Mouse (Mus musculus): ENCODE results near the gene Bbof1. TPM values are rescaled to one million over a fixed set of nuclear protein-coding genes. Genes with fewer than 3 reads are reported as not detected.

The Bbof1 gene
- total and polyA plus RNA-seq, 3 experiments = 0.31 to 2.0 (median 1.7) TPM

DNA sequence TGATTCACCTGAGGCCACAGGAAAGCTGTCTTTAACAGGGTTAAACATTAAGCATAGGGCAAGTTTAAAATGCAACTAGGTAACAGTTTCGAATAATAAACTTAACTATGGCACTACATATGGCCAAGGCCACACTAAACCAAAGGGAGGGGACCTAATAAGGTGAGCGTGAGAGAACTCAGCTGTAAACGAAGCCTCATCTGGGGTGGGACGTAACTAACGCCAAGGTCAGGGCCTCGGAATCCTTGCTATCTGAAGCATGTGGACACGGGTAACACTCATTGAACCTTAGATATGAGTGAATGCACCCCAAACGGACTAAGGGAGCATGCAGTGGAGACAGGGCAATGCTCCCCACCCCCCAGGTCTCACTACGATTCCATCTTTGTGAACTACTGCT is 5.9 kb upstream of the Bbof1 start:
- H3K36me3 ChIP-seq (ENCODE audit: control insufficient read depth, insufficient read depth, low read length) = peaks cover 2% of the 10 kb centered on the region; the same call in 1 of the 2 replicates
- 71% methylated on average over 9 of the region's 9 CpGs for WGBS
- no peaks in the 10 kb centered on the region for H3K27me3 ChIP-seq (ENCODE audit: control insufficient read depth, insufficient read depth, low read length)
- no peak overlapping the region for H3K4me3 ChIP-seq
- H3K4me1 ChIP-seq (ENCODE audit: control insufficient read depth, insufficient read depth, low read length) = no peaks in the 10 kb centered on the region
- no peak overlapping the region for H3K9ac ChIP-seq (ENCODE audit: low read depth, low read length)
- TF ChIP-seq CTCF (IDR thresholded peaks at IDR 0.05) = no peak
- no peak for TF ChIP-seq EP300 (IDR thresholded peaks at IDR 0.05; ENCODE audit: insufficient read depth, low read depth, low read length)
- no peak for TF ChIP-seq POLR2A (IDR thresholded peaks at IDR 0.05; ENCODE audit: insufficient read depth, low read depth, low read length)
- DNase-seq = no peak
- no peak overlapping the region for H3K27ac ChIP-seq
- intact Hi-C loops (cut with DNase I) = no loop called here
- no peaks in the 10 kb centered on the region for H3K79me2 ChIP-seq (replicated peaks; ENCODE audit: control insufficient read depth, insufficient read depth, low read length)

DNA sequence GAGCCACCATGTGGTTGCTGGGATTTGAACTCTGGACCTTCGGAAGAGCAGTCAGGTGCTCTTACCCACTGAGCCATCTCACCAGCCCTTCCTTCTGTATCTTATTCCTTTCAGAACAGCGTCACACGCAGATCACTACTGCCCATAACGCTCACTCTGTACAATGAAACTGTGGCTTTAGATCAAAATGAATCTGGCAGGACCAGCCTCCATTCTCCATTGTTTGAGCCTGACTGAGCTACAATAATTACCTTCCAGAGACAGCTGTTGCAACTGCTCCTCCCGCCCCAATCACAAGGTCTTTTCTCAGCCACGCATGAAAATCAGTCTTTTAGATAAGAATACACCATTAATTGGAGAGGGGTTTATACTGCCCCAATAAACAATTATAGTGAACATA is 4.3 kb upstream of the Bbof1 start:
- DNase-seq = no peak
- H3K27me3 ChIP-seq (ENCODE audit: control insufficient read depth, insufficient read depth, low read length) = no peaks in the 10 kb centered on the region
- no peaks in the 10 kb centered on the region for H3K79me2 ChIP-seq (replicated peaks; ENCODE audit: control insufficient read depth, insufficient read depth, low read length)
- H3K27ac ChIP-seq = no peak overlapping the region
- H3K36me3 ChIP-seq (ENCODE audit: control insufficient read depth, insufficient read depth, low read length) = peaks cover 2% of the 10 kb centered on the region; the same call in 1 of the 2 replicates
- no peaks in the 10 kb centered on the region; the same call in 1 of the 2 replicates for H3K4me1 ChIP-seq (ENCODE audit: control insufficient read depth, insufficient read depth, low read length)
- no peak overlapping the region for H3K9ac ChIP-seq (ENCODE audit: low read depth, low read length)
- intact Hi-C loops (cut with DNase I) = no loop called here
- TF ChIP-seq EP300 (IDR thresholded peaks at IDR 0.05; ENCODE audit: insufficient read depth, low read depth, low read length) (no peak), POLR2A (IDR thresholded peaks at IDR 0.05; ENCODE audit: insufficient read depth, low read depth, low read length) (no peak), CTCF (IDR thresholded peaks at IDR 0.05) (no peak)
- WGBS = 89% methylated on average over 6 of the region's 6 CpGs
- no peak overlapping the region for H3K4me3 ChIP-seq

DNA sequence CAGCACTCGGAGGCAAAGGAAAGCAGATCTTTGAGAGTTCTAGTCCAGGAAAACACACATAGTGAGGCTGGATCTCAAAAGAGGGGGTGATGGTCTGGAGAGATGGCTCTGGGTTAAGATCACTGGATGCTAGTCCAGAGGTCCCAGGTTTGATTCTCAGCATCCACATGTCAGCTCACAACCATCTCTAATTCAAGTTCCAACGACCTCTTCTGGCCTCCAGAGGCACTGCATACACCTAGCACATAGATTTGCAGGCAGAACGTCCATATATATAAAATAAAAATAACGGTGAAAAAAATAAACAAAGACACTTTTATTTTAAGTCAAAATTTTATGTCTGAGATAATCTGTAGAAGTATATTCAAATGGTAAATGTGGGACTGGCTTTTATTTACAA is 1.6 kb upstream of the Bbof1 start:
- 69% methylated on average over 4 of the region's 4 CpGs for WGBS
- no peak for TF ChIP-seq POLR2A (IDR thresholded peaks at IDR 0.05; ENCODE audit: insufficient read depth, low read depth, low read length)
- peak; percentile 25 for TF ChIP-seq CTCF (IDR thresholded peaks at IDR 0.05)
- DNase-seq = no peak
- peaks cover 2% of the 10 kb centered on the region; the same call in 1 of the 2 replicates for H3K36me3 ChIP-seq (ENCODE audit: control insufficient read depth, insufficient read depth, low read length)
- H3K9ac ChIP-seq (ENCODE audit: low read depth, low read length) = no peak overlapping the region
- H3K4me3 ChIP-seq = no peak overlapping the region
- no peaks in the 10 kb centered on the region for H3K27me3 ChIP-seq (ENCODE audit: control insufficient read depth, insufficient read depth, low read length)
- no peak overlapping the region for H3K27ac ChIP-seq
- H3K79me2 ChIP-seq (replicated peaks; ENCODE audit: control insufficient read depth, insufficient read depth, low read length) = no peaks in the 10 kb centered on the region
- intact Hi-C loops (cut with DNase I) = no loop called here
- no peaks in the 10 kb centered on the region; the same call in 1 of the 2 replicates for H3K4me1 ChIP-seq (ENCODE audit: control insufficient read depth, insufficient read depth, low read length)

DNA sequence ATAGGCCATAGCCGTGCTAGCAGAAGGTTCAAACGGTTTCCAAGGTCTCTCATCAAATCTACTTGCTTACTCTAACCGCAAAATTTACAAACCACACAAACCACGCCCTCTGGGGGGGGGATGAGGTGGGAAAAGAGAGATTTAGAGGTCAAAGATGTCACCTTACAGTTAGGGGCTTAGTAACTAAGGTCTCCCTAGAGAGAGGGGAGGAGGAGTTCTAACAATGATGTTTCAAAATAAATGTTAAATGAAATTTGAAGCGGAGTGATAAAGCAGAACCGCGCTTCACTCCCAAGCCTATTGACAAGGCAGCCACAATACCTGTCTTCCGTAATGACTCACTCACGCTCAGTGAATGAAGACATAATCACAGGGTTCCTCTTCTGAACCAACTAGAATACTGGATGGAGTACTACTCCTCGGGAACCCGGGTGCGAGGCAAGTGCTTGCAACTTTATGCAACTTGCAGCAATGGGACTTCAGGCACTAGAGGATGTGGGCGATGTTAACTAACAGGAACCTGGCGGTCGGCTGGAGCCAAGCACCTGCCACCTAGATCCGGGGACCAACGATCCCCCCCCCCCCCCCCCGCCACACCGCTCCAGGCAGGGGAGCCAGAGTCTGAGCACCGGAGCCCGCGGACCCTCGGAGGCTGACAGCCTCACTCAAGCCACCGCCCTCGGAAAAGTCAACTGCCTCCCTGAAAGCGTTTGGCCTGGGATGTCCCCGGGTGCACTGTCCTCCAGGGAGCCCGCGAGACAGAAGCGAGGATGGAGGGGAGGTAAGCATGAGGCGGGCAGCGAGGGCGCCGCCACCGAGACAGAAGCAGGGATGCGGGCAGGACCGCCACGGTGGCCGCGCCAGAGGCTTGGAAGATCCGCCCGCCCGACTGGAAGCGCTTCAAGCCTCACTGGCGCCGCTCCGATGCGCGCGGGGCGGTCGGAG is 725 bp upstream of the Bbof1 start:
- H3K9ac ChIP-seq (ENCODE audit: low read depth, low read length) = peak overlapping the region; percentile 79
- H3K27ac ChIP-seq = peak overlapping the region; percentile 89
- H3K4me1 ChIP-seq (ENCODE audit: control insufficient read depth, insufficient read depth, low read length) = no peaks in the 10 kb centered on the region; the same call in 1 of the 2 replicates
- H3K36me3 ChIP-seq (ENCODE audit: control insufficient read depth, insufficient read depth, low read length) = peaks cover 2% of the 10 kb centered on the region; the same call in 1 of the 2 replicates
- H3K4me3 ChIP-seq = peak overlapping the region; percentile 90
- WGBS = 1% methylated on average over 52 of the region's 52 CpGs
- no peaks in the 10 kb centered on the region for H3K79me2 ChIP-seq (replicated peaks; ENCODE audit: control insufficient read depth, insufficient read depth, low read length)
- intact Hi-C loops (cut with DNase I) = no loop called here
- DNase-seq = peak in 1 of 2 experiments; percentile 30
- TF ChIP-seq POLR2A (IDR thresholded peaks at IDR 0.05; ENCODE audit: insufficient read depth, low read depth, low read length) (no peak), CTCF (IDR thresholded peaks at IDR 0.05) (no peak), EP300 (IDR thresholded peaks at IDR 0.05; ENCODE audit: insufficient read depth, low read depth, low read length) (no peak)
- H3K27me3 ChIP-seq (ENCODE audit: control insufficient read depth, insufficient read depth, low read length) = no peaks in the 10 kb centered on the region

DNA sequence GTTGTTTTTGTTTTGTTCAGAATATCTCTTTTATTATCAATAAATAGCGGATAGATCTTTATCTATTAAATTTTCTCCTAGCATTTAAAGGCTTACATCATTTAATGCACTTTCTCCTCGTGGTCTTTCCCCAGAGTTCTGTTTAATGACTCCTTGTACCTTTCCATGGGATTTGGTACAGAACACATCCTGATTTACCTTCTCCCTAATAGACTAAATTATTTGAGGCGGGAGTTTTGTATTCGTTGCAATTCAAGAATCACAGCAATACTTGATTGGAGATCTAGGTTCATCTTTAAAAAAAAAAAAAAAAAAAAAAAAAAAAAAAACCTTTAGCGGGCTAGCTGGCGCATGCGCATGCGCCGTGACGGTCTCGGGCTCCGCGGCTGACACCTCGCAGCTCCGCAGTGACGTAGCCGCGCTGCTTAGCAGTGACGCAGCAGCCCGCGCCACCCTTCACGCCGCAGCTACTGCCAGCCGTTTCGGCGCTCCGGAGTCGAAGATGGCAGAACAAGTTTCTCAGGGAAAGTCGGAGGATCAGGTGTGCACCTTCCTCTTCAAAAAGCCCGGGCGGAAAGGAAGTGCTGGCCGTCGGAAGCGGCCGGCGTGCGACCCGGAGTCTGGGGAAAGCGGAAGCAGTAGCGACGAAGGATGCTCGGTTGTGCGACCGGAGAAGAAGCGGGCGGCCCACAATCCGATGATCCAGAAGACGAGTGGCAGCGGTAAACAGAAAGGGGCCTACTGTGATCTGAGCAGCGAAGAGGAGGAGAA is 8.1 kb downstream of the Bbof1 start, which contains the start of gene Rnf113a2:
TSS of gene Rnf113a2 (plus strand) at position 363 of the 771 bp plus-strand sequence.
- no peaks in the 10 kb centered on the region for H3K36me3 ChIP-seq (ENCODE audit: control insufficient read depth, insufficient read depth, low read length)
- H3K4me3 ChIP-seq = peak within 1 kb of the TSS; percentile 62
- H3K9ac ChIP-seq (ENCODE audit: low read depth, low read length) = peak within 1 kb of the TSS; percentile 87
- no peaks in the 10 kb centered on the region for H3K27me3 ChIP-seq (ENCODE audit: control insufficient read depth, insufficient read depth, low read length)
- peak; percentile 87 to 90 for DNase-seq
- H3K27ac ChIP-seq = peak within 1 kb of the TSS; percentile 77
- WGBS = 3% methylated on average over 50 of the region's 50 CpGs
- TF ChIP-seq CTCF (IDR thresholded peaks at IDR 0.05) (no peak), POLR2A (IDR thresholded peaks at IDR 0.05; ENCODE audit: insufficient read depth, low read depth, low read length) (peak; percentile 84)
- intact Hi-C loops (cut with DNase I) = no loop called here
- no peaks in the 10 kb centered on the region for H3K79me2 ChIP-seq (replicated peaks; ENCODE audit: control insufficient read depth, insufficient read depth, low read length)
- H3K4me1 ChIP-seq (ENCODE audit: control insufficient read depth, insufficient read depth, low read length) = peaks cover 1% of the 10 kb centered on the region; the same call in 1 of the 2 replicates
